Mouse (Mus musculus): Measurements from ENCODE around the gene Ccser1. TPM values are rescaled to one million over a fixed set of nuclear protein-coding genes. Genes with fewer than 3 reads are reported as not detected.
"Not testable (repeated sequence)": the region's sequence is repeated elsewhere in the genome, so short reads cannot be mapped to it uniquely, and the experiment has no call there.

The Ccser1 gene
- total RNA-seq, 2 experiments from 2014 or later: 30.1 to 33.7 TPM

DNA sequence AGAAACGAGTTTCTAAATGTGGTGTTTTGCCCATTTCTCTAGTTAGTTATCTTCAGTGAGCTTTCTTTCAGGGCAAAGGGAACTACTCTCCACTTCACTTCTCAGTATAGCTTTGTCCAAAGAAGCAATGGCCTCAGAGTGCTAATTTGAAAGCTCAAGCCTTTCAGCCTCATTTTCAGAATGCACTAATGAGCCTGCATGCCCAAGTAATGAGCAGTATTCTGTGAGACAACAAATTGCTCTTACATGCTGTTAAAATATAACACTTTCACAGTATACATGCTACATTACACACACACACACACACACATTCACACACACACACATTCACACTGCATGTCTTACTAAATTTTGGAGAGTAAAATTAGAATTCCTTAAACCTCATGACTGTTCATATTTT, 637.6 kb downstream of the Ccser1 start:
- intact Hi-C loops (cut with DNase I): no loop called here
- DNase-seq (ENCODE audit: low spot score in 2 of 2): peak in 1 of 2 experiments; percentile 4

DNA sequence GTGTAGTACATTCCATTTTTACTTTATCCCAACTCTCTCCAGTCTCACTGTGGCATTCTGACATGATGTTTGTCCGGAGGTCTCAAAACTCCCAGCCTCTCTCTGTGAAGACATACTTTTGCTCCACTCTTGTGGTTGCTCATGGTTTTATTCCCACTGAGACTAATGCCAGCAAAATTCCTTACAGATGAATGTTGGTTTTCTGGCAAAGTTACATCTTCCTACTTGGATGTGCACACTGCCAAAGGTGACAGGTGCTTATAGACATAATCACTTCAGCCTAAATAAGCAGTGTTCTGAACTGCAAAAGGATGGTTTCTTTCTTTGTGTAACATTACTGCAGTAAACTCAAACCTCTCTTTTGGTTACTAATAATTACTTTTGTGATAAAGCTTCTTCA, 696.2 kb downstream of the Ccser1 start:
- no peak for DNase-seq (ENCODE audit: low spot score in 2 of 2)
- intact Hi-C loops (cut with DNase I): no loop called here

DNA sequence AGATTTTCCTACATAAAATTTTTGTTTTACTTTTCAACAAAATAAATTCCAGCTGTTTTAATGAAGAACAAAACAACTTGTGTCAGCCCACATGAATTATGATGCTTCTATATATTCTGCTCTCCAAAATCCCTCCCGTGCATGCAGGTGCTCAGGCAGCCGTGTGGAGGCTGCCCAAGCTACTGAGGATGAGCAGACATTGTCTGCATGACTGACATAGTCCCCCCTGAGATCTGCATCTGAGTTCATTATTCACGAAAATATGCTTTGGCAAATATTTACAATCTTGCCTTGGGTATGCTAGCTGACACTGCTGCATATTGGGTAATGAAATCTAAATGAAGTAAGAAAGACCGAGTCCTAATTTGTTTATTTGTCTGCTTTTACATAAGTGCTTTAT, 718.1 kb downstream of the Ccser1 start:
- DNase-seq (ENCODE audit: low spot score in 2 of 2): no peak
- intact Hi-C loops (cut with DNase I): no loop called here

DNA sequence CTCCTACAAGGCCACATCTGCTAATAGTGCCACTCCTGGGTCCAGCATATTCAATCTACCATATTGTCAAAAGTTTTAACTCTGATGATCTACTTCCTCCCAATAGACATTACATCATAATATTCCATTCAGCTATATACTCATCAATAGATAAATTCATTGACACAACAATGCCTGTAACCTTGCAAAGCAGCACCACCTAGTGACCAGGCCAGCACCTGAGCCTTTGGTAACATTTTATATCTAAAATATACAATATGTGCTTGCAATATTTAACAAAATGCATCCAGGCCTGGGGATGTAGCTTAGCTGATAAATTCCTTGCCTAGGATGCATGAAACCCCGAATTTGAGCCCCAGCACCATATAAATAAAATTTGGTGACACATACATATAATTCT, 722.6 kb downstream of the Ccser1 start:
- DNase-seq (ENCODE audit: low spot score in 2 of 2): peak in 1 of 2 experiments; percentile 18

DNA sequence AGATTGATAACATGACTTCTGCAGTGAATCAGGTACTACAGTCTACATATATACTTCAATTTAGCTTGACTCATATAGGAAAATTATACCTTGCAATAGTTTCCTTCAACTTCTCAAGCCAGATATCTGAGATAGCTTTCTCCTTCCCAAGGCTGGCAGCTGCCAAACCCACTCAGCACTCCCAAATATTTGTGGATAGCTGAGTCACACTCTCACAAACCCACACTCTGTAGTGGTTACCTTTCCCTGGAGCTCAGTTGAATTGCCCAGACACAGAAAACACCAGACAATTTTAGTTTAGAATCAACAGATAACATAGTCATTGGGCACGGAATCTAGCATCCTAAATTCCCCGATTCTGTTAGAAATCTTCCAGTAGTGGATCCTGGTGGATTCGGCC, 732.8 kb downstream of the Ccser1 start:
- intact Hi-C loops (cut with DNase I): no loop called here
- peak in 1 of 2 experiments; percentile 23 for DNase-seq (ENCODE audit: low spot score in 2 of 2)

More for the DNA sequence above, 722.6 kb downstream of the Ccser1 start:
- intact Hi-C loops (cut with DNase I): loop anchor here (10.0 kb wide), 1 partner anchor 548 kb away; no protein-coding TSS in a partner anchor

DNA sequence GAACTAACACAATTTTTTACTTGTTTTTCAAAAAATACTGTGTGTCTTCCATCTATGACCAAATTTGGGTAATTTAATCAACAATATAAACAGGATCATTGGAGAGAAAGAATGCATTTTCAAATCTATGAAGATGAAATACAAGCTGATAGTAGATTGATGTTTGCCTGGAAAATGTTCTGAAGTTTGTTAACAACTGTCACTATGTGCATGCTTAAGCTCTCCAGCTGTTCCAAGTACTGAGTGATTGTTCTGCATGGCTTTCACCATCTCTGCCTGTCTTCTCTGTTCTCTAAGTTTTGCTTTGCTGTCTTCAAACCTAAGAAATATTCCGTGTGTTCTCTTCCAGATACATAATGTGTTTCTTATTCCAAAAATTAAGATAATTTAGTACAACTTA, 751.5 kb downstream of the Ccser1 start:
- no peak for DNase-seq (ENCODE audit: low spot score in 2 of 2)
- intact Hi-C loops (cut with DNase I): no loop called here

DNA sequence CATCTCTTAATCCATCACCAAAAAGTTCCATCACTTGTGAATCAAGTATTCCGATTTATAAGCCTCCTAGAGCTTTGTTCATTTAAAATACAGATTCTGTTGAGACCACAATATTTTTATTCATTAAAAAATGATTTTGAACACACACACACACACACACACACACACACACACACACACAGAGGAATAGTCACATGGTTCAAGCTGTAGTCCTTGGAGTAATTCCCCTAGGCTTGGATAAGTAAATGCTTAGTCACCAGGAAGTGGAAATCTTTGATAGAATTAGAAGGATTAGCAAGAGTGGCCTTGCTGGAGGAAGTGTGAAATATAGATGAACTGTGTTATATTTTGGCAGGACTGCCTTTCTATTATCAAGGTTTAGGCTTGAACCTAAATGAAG, 756.5 kb downstream of the Ccser1 start:
- no peak for DNase-seq (ENCODE audit: low spot score in 2 of 2)
- intact Hi-C loops (cut with DNase I): no loop called here

DNA sequence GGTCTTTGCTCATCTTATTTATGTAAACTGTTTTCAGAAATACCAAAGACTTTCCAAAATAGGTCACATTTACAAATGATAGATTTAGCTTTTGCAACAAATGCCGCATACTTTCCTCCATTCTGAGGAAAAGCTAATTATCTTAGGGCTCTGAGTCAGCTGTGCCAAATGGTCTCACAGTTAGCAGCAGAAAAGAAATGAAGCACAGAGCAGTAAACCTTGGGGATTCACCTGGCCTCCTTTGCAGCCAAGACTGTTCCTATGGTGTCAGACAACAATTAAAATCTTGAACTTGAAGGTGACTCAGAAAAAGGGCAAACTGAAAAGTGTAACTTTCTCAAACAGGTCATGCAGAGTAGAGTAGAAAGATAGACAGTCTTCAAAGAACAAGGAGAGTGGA, 759.1 kb downstream of the Ccser1 start:
- no peak for DNase-seq (ENCODE audit: low spot score in 2 of 2)
- intact Hi-C loops (cut with DNase I): no loop called here

DNA sequence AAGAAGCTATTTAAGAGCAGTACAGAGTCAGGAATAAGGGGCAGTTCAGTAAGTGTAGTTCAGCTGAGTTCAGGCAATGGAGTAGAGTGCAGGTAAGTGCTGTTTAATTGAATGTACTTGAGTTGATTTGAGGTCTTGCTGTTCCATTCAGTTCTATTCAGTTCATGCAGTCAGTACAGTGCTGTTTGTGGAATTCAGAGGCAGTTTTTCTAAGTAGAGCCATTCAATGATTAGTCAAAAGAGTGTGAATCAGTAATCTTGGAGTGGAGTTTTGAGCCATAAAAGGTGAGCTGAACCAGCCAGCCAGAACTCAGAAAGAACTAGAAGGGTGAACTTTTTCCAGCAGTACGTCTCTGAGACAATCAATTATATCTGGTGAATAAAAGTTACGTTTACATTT, 773.6 kb downstream of the Ccser1 start:
- no peak for DNase-seq (ENCODE audit: low spot score in 2 of 2)
- intact Hi-C loops (cut with DNase I): no loop called here

DNA sequence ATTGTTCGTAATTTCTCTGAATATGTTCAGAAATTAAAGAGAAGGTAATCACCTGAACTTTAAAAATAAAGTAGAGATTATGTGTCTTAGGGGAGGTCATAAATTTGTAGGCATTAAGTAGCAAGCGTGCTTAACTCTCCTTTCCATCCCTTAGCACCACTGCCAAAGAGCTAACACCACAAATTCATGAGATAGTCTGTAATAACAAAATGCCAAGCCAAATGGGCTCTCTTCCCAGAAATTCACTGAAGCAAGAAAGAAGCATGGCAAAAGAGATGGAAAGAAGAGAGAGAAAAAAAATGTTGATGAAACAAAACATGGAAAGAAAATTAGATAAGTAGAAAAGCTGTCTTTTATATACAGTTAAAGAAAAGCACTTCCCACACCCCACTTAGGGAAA, 796.8 kb downstream of the Ccser1 start:
- DNase-seq (ENCODE audit: low spot score in 2 of 2): peak in 1 of 2 experiments; percentile 24

DNA sequence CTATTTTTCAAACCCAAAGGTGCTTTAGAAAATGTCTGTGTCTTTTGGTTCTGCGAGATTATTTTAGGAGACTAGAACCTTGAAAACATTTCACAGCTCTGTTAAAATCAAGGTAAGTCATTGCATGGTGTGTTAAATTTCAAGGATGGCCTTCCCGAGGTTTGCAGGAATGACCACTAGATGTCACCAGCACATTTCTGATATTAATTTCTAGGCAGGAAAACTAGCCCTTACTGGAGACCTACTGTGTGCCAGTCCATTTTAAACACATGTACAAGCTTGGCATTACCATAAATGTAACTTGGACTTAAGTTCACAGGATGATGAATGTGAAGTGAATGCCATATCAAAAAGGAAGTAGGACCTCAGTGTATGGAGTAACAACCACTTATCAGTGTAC, 798.3 kb downstream of the Ccser1 start:
- DNase-seq (ENCODE audit: low spot score in 2 of 2): peak in 1 of 2 experiments; percentile 16
- intact Hi-C loops (cut with DNase I): loop anchor here (10.0 kb wide), 1 partner anchor 1276 kb away; the partner anchor contains the start of gene Grid2

More for the DNA sequence above, 796.8 kb downstream of the Ccser1 start:
- intact Hi-C loops (cut with DNase I): loop anchor here (10.0 kb wide), 1 partner anchor 1278 kb away; the partner anchor contains the start of gene Grid2

DNA sequence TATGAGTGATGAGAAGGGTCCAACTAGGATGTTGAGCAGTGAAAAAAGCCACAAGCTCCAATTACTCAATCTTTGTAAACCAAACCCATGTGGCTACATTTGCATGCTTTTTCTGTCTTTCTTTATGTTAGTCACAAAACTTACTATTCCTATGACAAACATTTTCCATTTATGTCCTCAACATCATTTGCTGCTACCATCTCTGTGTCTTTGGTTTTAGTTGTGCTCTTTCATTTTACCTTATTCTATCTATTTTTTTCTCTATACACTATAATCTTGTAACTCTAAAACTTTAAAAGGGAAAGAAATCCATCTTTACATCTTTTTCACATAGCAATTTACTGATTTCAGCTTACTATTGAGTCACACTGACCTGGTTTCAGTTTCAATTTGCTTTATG, 834.2 kb downstream of the Ccser1 start:
- intact Hi-C loops (cut with DNase I): no loop called here

DNA sequence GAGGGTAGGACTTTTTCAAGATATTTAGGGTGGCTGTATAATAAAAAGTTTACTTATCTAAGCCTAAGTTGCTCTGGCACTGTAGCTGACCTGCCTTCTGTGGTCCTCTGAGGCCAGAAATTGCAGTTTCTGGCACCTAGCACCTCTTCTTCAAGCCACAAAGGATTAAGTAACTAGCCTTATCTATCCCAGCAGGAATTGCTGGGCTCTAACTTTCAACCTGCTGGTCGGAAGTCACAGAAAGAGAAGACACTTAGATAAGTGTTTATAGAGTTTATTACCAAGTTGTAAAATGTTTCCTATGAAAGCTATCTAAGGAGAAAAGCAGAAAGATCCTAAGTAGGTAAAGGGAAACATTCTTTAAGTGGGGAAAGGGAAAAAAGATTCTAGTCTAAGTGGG, 864.3 kb downstream of the Ccser1 start:
- no peak for DNase-seq (ENCODE audit: low spot score in 2 of 2)
- intact Hi-C loops (cut with DNase I): no loop called here

More for the DNA sequence above, 834.2 kb downstream of the Ccser1 start:
- DNase-seq (ENCODE audit: low spot score in 2 of 2): no peak

DNA sequence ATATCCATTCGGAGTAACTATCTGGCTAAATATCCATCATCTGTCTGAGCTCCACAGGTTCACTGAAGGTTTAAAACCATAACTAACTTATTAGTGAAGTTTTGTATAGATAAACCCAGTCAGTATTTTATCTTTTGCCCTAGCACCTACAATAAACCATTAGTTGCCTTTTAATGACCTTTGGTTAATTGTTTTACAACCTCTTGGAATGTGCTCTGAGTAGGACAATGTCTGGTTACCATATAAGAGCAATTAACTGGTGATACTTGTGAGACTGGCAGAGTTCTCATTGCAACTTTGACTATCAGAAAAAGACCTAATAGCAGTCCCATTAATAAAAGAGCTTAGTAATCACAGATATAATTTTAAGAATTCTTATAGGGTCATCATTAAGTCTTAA, 864.9 kb downstream of the Ccser1 start:
- intact Hi-C loops (cut with DNase I): not testable (repeated sequence)

DNA sequence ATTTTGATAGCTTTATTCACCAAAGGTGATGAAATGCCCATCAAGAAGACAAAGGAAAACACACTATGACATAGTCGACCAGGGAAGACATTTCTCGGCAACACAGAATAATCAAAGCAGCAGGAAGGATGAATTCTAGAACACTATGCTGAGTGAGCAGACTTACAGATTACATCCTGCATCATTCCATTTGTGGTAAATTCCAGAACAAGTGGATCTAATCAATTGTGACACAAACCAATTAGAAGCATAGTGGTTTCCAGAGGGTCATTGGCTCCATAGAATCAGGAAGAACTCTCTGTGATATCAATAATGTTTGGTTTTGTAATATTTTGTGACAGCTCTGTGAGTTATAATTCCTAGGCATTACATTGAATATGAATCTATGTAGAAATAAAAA, 875.2 kb downstream of the Ccser1 start:
- intact Hi-C loops (cut with DNase I): no loop called here

More for the DNA sequence above, 864.9 kb downstream of the Ccser1 start:
- not testable (repeated sequence) for DNase-seq (ENCODE audit: low spot score in 2 of 2)

DNA sequence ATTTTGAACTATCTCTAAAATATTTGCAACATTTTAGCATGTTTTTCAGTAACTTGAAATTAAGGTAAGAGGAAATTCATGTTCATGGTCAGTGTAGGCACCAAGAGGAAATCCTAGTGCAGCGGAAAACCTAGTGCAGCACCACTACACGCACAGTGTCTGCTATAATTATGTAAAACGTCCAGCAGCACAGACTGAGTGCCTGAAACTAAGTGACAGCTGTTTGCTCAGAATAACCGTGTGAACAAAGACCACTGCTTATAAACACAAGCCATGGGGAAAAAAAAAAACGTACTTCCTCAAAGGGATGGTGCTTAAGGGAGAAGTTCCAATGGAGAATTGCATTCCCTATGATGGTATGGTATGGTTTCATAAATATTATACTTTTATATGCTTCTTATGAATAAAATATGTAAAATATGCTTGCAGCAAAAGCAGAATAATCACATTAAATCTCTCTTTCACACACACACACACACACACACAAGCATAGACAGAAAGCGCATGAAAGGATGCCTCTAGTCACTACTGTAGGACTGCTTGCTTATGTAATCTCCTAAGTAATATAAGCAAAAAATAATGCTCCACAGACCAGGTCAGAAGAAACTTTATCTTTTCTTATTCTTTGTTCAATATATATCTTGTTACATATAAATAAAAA, 886.4 kb downstream of the Ccser1 start:
- intact Hi-C loops (cut with DNase I): no loop called here
- peak in 1 of 2 experiments; percentile 54 for DNase-seq (ENCODE audit: low spot score in 2 of 2)

More for the DNA sequence above, 875.2 kb downstream of the Ccser1 start:
- no peak for DNase-seq (ENCODE audit: low spot score in 2 of 2)

DNA sequence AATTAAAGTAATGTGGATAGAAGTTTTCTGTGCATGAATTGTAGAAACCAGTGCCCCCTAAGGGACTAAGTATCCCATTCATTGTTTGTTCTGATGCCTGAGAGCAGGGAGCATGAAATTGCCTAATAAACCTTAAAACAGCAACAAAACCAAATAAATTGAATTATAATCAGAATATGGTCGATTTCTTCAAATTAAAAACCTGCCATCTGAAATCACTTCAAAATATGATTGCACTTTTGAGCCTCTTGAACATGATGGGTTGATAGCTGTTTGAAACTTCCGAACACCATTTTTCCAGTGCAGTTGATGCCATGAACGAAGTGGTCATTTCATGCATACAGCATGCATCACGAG, 886.9 kb downstream of the Ccser1 start:
- intact Hi-C loops (cut with DNase I): no loop called here
- DNase-seq (ENCODE audit: low spot score in 2 of 2): no peak

DNA sequence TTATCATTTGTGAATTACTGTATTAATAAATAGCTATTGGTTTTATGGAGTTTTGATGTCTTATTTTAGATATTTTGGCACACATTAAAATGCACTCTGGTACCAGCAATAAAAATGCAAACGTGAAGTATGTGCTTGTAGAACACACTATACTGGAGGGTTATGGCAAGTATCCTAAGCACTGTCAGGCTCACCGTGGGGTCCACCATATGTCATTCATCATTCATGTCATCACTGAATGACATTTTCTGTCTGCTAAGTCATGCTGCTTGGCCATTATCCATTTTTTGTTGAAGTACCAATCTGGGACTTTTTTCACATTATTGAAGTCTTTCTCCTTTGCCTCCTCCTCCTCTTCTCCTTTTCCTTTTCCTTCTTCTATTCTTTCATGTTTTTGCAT, 925.3 kb downstream of the Ccser1 start:
- intact Hi-C loops (cut with DNase I): no loop called here
- no peak for DNase-seq (ENCODE audit: low spot score in 2 of 2)

DNA sequence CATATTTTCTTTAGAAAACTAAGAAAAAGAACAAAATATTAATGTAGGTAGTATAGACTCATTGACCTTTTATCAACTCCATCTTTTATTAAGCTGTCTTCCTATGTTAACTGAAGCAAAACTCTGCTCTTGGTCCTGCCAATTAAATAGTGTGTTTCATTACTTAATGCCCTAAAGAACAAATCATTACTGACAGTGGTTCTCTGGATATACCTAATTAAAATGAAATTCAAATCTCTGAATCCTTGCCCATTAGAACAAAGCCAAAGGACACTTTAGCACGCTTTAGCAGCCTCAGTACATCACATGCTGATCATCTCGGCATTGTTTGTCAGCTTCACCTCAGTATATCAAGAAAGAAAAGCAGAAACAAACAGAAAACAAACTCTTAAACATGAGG, 952.4 kb downstream of the Ccser1 start:
- intact Hi-C loops (cut with DNase I): no loop called here
- no peak for DNase-seq (ENCODE audit: low spot score in 2 of 2)

DNA sequence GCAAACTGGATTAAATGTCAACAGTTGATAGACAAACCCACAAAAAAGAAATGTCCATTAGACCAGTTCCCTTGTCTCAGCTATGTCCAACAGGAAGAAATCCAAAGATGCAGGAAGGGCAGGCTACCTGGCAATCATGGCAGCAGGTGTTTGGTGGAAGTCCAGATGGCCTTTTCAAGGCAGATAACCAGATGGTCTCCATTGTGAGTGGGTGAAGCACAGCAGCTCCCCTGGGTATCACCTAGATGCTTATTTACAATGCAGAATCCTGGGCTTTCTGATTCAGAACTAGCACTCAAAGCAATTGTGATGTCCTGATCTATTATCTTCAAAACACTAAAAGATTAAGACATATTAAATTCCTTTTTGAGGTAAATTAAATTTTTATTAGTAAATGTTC, 980.2 kb downstream of the Ccser1 start:
- DNase-seq (ENCODE audit: low spot score in 2 of 2): no peak
- intact Hi-C loops (cut with DNase I): no loop called here

DNA sequence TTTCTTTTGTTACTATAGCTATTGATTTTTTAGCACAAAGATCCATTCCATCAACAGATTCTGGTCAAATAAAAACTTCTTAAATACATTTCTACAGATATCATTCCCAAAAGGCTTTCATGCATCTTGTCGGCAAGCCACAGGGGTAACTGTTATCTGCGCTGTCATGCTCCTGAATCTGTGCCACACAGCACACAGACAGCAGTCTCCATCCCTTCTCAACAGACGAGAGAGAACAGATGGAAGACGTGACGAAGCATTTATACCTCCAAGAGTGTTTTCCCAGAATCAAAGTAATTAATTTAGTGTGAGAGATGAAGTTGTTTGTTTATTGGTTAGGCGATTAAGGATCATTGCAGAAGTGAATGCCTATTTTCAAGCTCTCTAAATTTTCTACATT, 982.5 kb downstream of the Ccser1 start:
- intact Hi-C loops (cut with DNase I): no loop called here
- DNase-seq (ENCODE audit: low spot score in 2 of 2): peak; percentile 12 to 20

DNA sequence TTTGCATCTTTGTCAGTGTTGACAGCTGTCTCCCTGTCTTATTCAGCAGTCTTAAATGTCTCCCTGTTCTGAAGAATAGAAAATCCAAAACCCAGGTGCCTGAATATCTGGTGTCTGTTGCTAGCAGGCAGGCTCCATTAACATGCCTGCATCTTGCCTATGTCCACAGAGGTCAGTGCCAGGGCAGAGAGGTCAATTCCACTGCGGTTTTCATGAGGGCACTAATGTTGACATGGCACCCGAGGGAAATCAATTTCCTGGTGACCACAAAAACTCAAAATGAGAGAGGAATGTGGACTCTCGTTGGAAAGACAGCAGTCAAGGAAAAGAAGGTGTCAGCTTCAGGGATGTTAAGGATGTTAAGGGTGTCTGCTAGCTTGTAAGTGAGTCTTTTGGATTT, 983.7 kb downstream of the Ccser1 start:
- intact Hi-C loops (cut with DNase I): no loop called here
- no peak for DNase-seq (ENCODE audit: low spot score in 2 of 2)
